Mouse (Mus musculus): ENCODE data around the gene Nsf. TPM values are rescaled to one million over a fixed set of nuclear protein-coding genes. Genes with fewer than 3 reads are reported as not detected.

Nsf gene
- total and polyA plus RNA-seq, 3 experiments = 37.9 to 40.2 TPM; not detected in 1

DNA sequence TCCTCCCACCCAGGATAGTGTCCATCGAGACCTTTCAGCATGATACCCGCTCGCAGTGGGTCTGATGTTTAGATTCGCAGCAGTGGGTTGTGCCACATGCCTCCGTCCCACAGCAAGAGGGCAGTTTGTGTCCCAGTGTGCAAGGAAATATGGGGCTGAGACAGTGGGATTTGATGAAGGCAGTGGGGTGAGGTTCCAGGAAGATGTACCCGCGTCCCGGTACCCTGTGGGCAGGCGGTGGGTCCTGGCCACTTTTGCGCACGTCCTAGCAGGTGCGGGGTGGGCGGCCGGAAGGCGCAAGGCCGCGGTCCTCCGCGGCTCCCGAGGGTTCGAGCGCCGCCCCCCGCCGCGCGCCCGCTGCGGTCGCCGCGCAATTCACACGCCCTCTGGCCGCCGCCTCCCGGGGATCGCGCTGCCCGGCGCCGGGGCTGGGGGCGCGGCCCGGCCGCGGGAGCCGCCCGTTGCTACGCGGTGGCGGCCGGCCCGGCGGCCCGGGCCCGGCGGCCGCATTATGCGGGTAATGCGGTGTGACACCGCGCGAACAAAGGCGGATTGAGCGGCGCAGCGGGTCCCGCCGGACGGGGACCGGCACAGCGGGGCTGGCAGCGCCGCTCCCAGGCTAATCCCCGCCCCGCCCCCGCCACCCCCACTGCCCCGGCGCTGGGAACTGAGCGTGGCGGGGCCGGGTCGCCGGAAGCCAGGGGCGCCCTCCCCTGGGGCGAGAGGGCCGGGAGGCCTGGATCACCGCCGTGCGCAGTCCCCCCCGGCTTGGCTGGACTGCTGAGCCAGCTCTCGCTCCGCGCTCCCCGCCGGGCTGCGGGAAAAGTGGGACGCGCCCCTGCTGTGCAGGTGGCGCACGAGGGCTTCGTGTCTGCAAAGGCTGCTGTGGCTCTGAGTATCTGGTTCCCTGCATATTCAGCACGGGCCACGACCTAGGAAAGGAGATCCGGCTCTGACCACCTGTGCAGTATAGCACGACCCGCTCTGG is 144.0 kb downstream of the Nsf start:
- H3K9me3 ChIP-seq (replicated peaks; ENCODE audit: insufficient read depth, low read length) = no peaks in the 10 kb centered on the region
- no peaks in the 10 kb centered on the region for H3K36me3 ChIP-seq (ENCODE audit: control insufficient read depth in 1 of 2, insufficient read depth in 2 of 2, low read length in 2 of 2)
- H3K27ac ChIP-seq (ENCODE audit: control insufficient read depth, low read depth, low read length) = no peak overlapping the region
- H3K27me3 ChIP-seq (ENCODE audit: control insufficient read depth in 1 of 2, insufficient read depth in 2 of 2, low read length in 2 of 2) = no peaks in the 10 kb centered on the region; a peak in 1 of 4 replicates
- H3K79me2 ChIP-seq (ENCODE audit: control insufficient read depth, insufficient read depth, low read length, poor library complexity) = no peaks in the 10 kb centered on the region
- no peak overlapping the region for H3K9ac ChIP-seq (ENCODE audit: control insufficient read depth, low read depth, low read length, poor library complexity, severe bottlenecking)
- TF ChIP-seq MXI1 (IDR thresholded peaks at IDR 0.05; ENCODE audit: low read depth, low read length) (no peak), KAT2A (conservative IDR thresholded peaks at IDR 0.05; ENCODE audit: low read depth, low read length) (no peak), CHD2 (IDR thresholded peaks at IDR 0.05; ENCODE audit: low read length) (no peak), TAL1 (IDR thresholded peaks at IDR 0.05; ENCODE audit: low read length) (no peak), ZC3H11A (IDR thresholded peaks at IDR 0.05; ENCODE audit: low read depth, low read length) (no peak), GABPA (IDR thresholded peaks at IDR 0.05; ENCODE audit: low read depth, low read length) (no peak), E2F4 (IDR thresholded peaks at IDR 0.05; ENCODE audit: borderline replicate concordance, low read depth, low read length) (no peak), TBP (IDR thresholded peaks at IDR 0.05; ENCODE audit: low read depth, low read length) (no peak), ZMIZ1 (IDR thresholded peaks at IDR 0.05; ENCODE audit: low read depth, low read length) (no peak), UBTF (IDR thresholded peaks at IDR 0.05; ENCODE audit: borderline replicate concordance, insufficient read depth, low read depth, low read length) (no peak), MEF2A (IDR thresholded peaks at IDR 0.05; ENCODE audit: extremely low read depth, insufficient replicate concordance, low read depth, low read length, poor library complexity, severe bottlenecking) (no peak), SIN3A (IDR thresholded peaks at IDR 0.05; ENCODE audit: low read length) (no peak)
- H3K4me1 ChIP-seq (ENCODE audit: control insufficient read depth in 1 of 2, insufficient read depth in 2 of 2, low read length in 2 of 2) = no peaks in the 10 kb centered on the region
- no peak for DNase-seq (ENCODE audit: low read depth, low spot score)
- no peak overlapping the region for H3K4me3 ChIP-seq (ENCODE audit: control insufficient read depth in 1 of 2, insufficient read depth in 1 of 2, low read depth in 2 of 2, low read length in 2 of 2)

DNA sequence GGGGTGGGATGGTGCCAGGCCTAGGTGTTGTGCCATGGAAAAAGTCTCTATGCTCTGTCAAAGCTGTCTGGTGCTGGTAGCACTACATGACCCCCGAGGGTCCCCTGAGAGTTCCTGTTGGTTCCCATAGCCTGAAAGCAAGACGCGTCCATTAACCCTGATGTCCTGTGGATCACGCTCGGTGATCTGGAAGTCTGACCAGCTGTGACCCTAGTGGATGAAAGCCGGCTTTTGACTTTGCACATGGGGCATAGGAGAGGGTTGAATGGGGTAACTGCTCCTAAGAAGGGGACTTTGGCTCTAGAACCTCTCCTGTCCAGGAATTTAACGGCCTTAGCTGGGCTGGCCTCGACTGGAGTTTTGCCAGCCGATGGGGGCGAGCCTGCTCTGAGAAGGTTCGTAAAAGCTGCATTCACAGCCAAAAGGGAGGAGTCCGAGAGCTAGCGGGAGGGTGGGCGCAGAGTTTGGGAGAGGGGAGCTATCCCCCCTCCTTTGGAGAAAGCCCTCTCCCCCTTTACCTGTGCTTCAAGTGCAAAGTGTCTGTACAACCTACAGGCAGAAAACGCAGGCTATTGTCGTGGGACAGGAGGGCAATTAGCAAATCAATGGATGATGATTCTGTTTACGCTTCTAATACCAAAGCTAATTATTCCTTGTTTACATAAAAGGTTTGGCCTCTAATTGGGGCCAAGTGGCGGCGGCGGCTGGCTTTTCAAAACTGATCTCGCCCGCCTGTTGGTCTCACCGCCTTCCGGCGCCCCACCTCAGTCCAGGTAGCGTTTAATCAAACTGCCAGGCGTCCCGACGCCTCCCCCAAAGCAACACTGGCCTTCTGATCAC is 144.9 kb downstream of the Nsf start:
- TF ChIP-seq JUND (IDR thresholded peaks at IDR 0.05; ENCODE audit: low read depth, low read length) (no peak), KAT2A (conservative IDR thresholded peaks at IDR 0.05; ENCODE audit: low read depth, low read length) (no peak), BHLHE40 (IDR thresholded peaks at IDR 0.05; ENCODE audit: borderline replicate concordance, low read depth, low read length) (no peak), POLR2AphosphoS5 (IDR thresholded peaks at IDR 0.05; ENCODE audit: borderline replicate concordance, low read depth, low read length) (no peak), MAZ (IDR thresholded peaks at IDR 0.05; ENCODE audit: low read depth, low read length) (no peak), E2F4 (IDR thresholded peaks at IDR 0.05; ENCODE audit: borderline replicate concordance, low read depth, low read length) (no peak), SIN3A (IDR thresholded peaks at IDR 0.05; ENCODE audit: low read length) (no peak), GABPA (IDR thresholded peaks at IDR 0.05; ENCODE audit: low read depth, low read length) (no peak), TAL1 (IDR thresholded peaks at IDR 0.05; ENCODE audit: low read length) (no peak), ZKSCAN1 (IDR thresholded peaks at IDR 0.05; ENCODE audit: low read depth, low read length) (no peak), GATA1 (IDR thresholded peaks at IDR 0.05; ENCODE audit: low read depth, low read length) (no peak), MXI1 (IDR thresholded peaks at IDR 0.05; ENCODE audit: low read depth, low read length) (no peak), MEF2A (IDR thresholded peaks at IDR 0.05; ENCODE audit: extremely low read depth, insufficient replicate concordance, low read depth, low read length, poor library complexity, severe bottlenecking) (no peak), RCOR1 (IDR thresholded peaks at IDR 0.05; ENCODE audit: low read depth, low read length) (no peak), ETS1 (IDR thresholded peaks at IDR 0.05; ENCODE audit: low read depth, low read length) (no peak), TBP (IDR thresholded peaks at IDR 0.05; ENCODE audit: low read depth, low read length) (no peak), EP300 (IDR thresholded peaks at IDR 0.05; ENCODE audit: low read depth in 1 of 2, low read length in 2 of 2) (no peak), ZNF384 (IDR thresholded peaks at IDR 0.05; ENCODE audit: low read depth, low read length) (no peak)

More for the DNA sequence above, 144.9 kb downstream of the Nsf start:
- no peak for DNase-seq (ENCODE audit: low read depth, low spot score)
- no peaks in the 10 kb centered on the region for H3K36me3 ChIP-seq (ENCODE audit: control insufficient read depth in 1 of 2, insufficient read depth in 2 of 2, low read length in 2 of 2)
- no peaks in the 10 kb centered on the region for H3K9me3 ChIP-seq (replicated peaks; ENCODE audit: insufficient read depth, low read length)
- no peak overlapping the region for H3K4me3 ChIP-seq (ENCODE audit: control insufficient read depth in 1 of 2, insufficient read depth in 1 of 2, low read depth in 2 of 2, low read length in 2 of 2)
- no peaks in the 10 kb centered on the region for H3K79me2 ChIP-seq (ENCODE audit: control insufficient read depth, insufficient read depth, low read length, poor library complexity)
- no peaks in the 10 kb centered on the region; a peak in 1 of 4 replicates for H3K27me3 ChIP-seq (ENCODE audit: control insufficient read depth in 1 of 2, insufficient read depth in 2 of 2, low read length in 2 of 2)
- no peak overlapping the region for H3K27ac ChIP-seq (ENCODE audit: control insufficient read depth, low read depth, low read length)
- no peak overlapping the region for H3K9ac ChIP-seq (ENCODE audit: control insufficient read depth, low read depth, low read length, poor library complexity, severe bottlenecking)
- H3K4me1 ChIP-seq (ENCODE audit: control insufficient read depth in 1 of 2, insufficient read depth in 2 of 2, low read length in 2 of 2) = no peaks in the 10 kb centered on the region
